Mouse (Mus musculus) layer of hippocampus, adult 8-10 months (tissue): ENCODE data around the gene Nom1. TPM values are rescaled to one million over a fixed set of nuclear protein-coding genes. Genes with fewer than 3 reads are reported as not detected.

Experiments used
- total RNA-seq, 4 experiments: library from RNA; stranded (reverse); gene quantifications; 2 replicates each; pipeline ENCODE4 v1.2.4; 2022

The Nom1 gene
- total RNA-seq, 4 experiments from 2014 or later, result 24.0 to 26.5 (median 24.8) TPM

Other genes with a start within 250 kb of the Nom1 start
- gene Rnf32, start 238.7 kb upstream of the Nom1 start, total RNA-seq, result 10 to 100 TPM; 15.5 to 30.5 (median 20.8) TPM
- 10 to 100 TPM; 23.7 to 32.0 (median 29.6) TPM for gene Lmbr1, start 56.3 kb upstream of the Nom1 start, total RNA-seq
- gene Mnx1, start 43.8 kb downstream of the Nom1 start, total RNA-seq, result under 1 TPM in 1 of 4 experiments, not detected in 3; 0.26 TPM
- 10 to 100 TPM; 65.6 to 80.0 (median 71.1) TPM for gene Ube3c, start 134.6 kb downstream of the Nom1 start, total RNA-seq